Mouse (Mus musculus): Measurements from ENCODE around the gene Slc23a4.

Gene Slc23a4

GRCm38 (mm10) chr6:34910371-34911219, 77.6 kb downstream of the Slc23a4 start, which contains the start of gene Wdr91:
Gene Wdr91, minus strand, starts transcription at chr6:34910876.
- DNase-seq (ENCODE audit: low spot score), result peak; percentile 95

- DNase-seq (ENCODE audit: low spot score), result no peak
These were observed 78.4 kb downstream of the Slc23a4 start for GRCm38 (mm10) chr6:34909631-34910345.

GRCm38 (mm10) chr6:34907696-34908260, 80.4 kb downstream of the Slc23a4 start:
- no peak for DNase-seq (ENCODE audit: low spot score)

- DNase-seq (ENCODE audit: low spot score), result no peak
These were observed 81.0 kb downstream of the Slc23a4 start for GRCm38 (mm10) chr6:34907121-34907614.

GRCm38 (mm10) chr6:34906661-34907060, 81.5 kb downstream of the Slc23a4 start:
- DNase-seq (ENCODE audit: low spot score), result no peak

GRCm38 (mm10) chr6:34906125-34906524, 82.1 kb downstream of the Slc23a4 start:
- no peak for DNase-seq (ENCODE audit: low spot score)

- DNase-seq (ENCODE audit: low spot score), result no peak
These were observed 83.8 kb downstream of the Slc23a4 start for GRCm38 (mm10) chr6:34904361-34904760.

GRCm38 (mm10) chr6:34903851-34904250, 84.4 kb downstream of the Slc23a4 start:
- no peak for DNase-seq (ENCODE audit: low spot score)

GRCm38 (mm10) chr6:34903441-34903840, 84.8 kb downstream of the Slc23a4 start:
- DNase-seq (ENCODE audit: low spot score), result no peak

GRCm38 (mm10) chr6:34902578-34902977, 85.6 kb downstream of the Slc23a4 start:
- no peak for DNase-seq (ENCODE audit: low spot score)

GRCm38 (mm10) chr6:34901911-34902444, 86.2 kb downstream of the Slc23a4 start:
- peak; percentile 23 for DNase-seq (ENCODE audit: low spot score)

GRCm38 (mm10) chr6:34900990-34901389, 87.2 kb downstream of the Slc23a4 start:
- no peak for DNase-seq (ENCODE audit: low spot score)

- no peak for DNase-seq (ENCODE audit: low spot score)
These were observed 89.1 kb downstream of the Slc23a4 start for GRCm38 (mm10) chr6:34899127-34899526.

GRCm38 (mm10) chr6:34896168-34896780, 91.9 kb downstream of the Slc23a4 start:
- DNase-seq (ENCODE audit: low spot score), result no peak

- DNase-seq (ENCODE audit: low spot score), result no peak
These were observed 92.6 kb downstream of the Slc23a4 start for GRCm38 (mm10) chr6:34895569-34895968.
